Mouse (Mus musculus) midbrain, embryonic 13.5 days (tissue): ENCODE results near the gene Myl6. TPM values are rescaled to one million over a fixed set of nuclear protein-coding genes. Genes with fewer than 3 reads are reported as not detected.

ENCODE experiments used
- ATAC-seq: fragments of 200-750 bp; cut with Nextera tagmentation; 2 replicates; pipeline ENCODE4 v1.8.0; 2017; ENCODE audit warnings: mild to moderate bottlenecking, moderate TSS enrichment, moderate library complexity
- H3K27ac ChIP-seq: fragments of 300-500 bp; sonication (generic); 2 replicates; pipeline ENCODE4 v1.5.1; 2015; ENCODE audit warnings: inconsistent platforms, mild to moderate bottlenecking, moderate library complexity
- H3K27me3 ChIP-seq: fragments of 300-500 bp; sonication (generic); 2 replicates; pipeline ENCODE4 v1.6.1; 2015; ENCODE audit warnings: mild to moderate bottlenecking, inconsistent platforms
- H3K36me3 ChIP-seq: fragments of 300-500 bp; sonication (generic); 2 replicates; pipeline ENCODE4 v1.6.1; 2015; ENCODE audit warnings: mild to moderate bottlenecking, inconsistent platforms
- H3K4me1 ChIP-seq: fragments of 300-500 bp; sonication (generic); replicated peaks from 2 replicates; pipeline ENCODE4 v1.6.1; 2015; ENCODE audit warnings: inconsistent platforms
- H3K4me2 ChIP-seq: fragments of 300-500 bp; sonication (generic); replicated peaks from 2 replicates; pipeline ENCODE4 v1.6.1; 2015; ENCODE audit warnings: moderate library complexity, mild to moderate bottlenecking, inconsistent platforms
- H3K4me3 ChIP-seq: fragments of 300-500 bp; sonication (generic); replicated peaks from 2 replicates; pipeline ENCODE4 v1.5.1; 2015; ENCODE audit warnings: mild to moderate bottlenecking, inconsistent platforms
- H3K9ac ChIP-seq: fragments of 300-500 bp; sonication (generic); replicated peaks from 2 replicates; pipeline ENCODE4 v1.6.1; 2015; ENCODE audit warnings: mild to moderate bottlenecking, inconsistent platforms
- H3K9me3 ChIP-seq: fragments of 300-500 bp; sonication (generic); 2 replicates; pipeline ENCODE4 v1.6.1; 2016; ENCODE audit warnings: mild to moderate bottlenecking, inconsistent platforms
- WGBS: fragments of 180-500 bp; shearing (Covaris S2); methylation state at CpG from one replicate; pipeline ENCODE4 v1.1.7; 2015; 5-methylcytosine and 5-hydroxymethylcytosine counted together
- microRNA-seq: library from miRNA; unstranded; fragments of <30 nt; microRNA quantifications from one replicate; pipeline ENCODE4, GENCODE M21; 2016
- polyA plus RNA-seq: library from polyadenylated mRNA; unstranded; fragments of >200 nt; fragmentation: Nextera tagmentation; extraction: Ambion mirVana; gene quantifications from 2 replicates; pipeline ENCODE4 v1.2.1, GENCODE M21; 2015

Gene Myl6
- polyA plus RNA-seq, 1 experiment from 2014 or later = 885 TPM

GRCm38 (mm10) chr10:128442718-128443117 lies 51.2 kb downstream of the Myl6 start:
- Histone ChIP-seq H3K4me1 (no peaks in the 10 kb centered on the region), H3K27me3 (no peaks in the 10 kb centered on the region), H3K9ac (no peak overlapping the region), H3K27ac (no peak overlapping the region), H3K4me3 (no peak overlapping the region), H3K4me2 (no peak overlapping the region), H3K36me3 (peaks cover 36% of the 10 kb centered on the region), H3K9me3 (no peaks in the 10 kb centered on the region)
- ATAC-seq = no peak
- WGBS = 92% methylated on average over 1 of the region's 1 CpGs

- peaks cover 48% of the 10 kb centered on the region for H3K36me3 ChIP-seq
These were observed 52.4 kb downstream of the Myl6 start for GRCm38 (mm10) chr10:128441324-128442119.

More at GRCm38 (mm10) chr10:128441324-128442119, 52.4 kb downstream of the Myl6 start:
- WGBS = 85% methylated on average over 10 of the region's 10 CpGs
- no peak overlapping the region for H3K4me3 ChIP-seq
- H3K9ac ChIP-seq = no peak overlapping the region
- no peak overlapping the region for H3K4me2 ChIP-seq
- no peaks in the 10 kb centered on the region for H3K27me3 ChIP-seq
- no peak overlapping the region for H3K27ac ChIP-seq
- H3K4me1 ChIP-seq = no peaks in the 10 kb centered on the region
- no peaks in the 10 kb centered on the region for H3K9me3 ChIP-seq
- no peak for ATAC-seq

Small RNA genes lying within 50 kb of the gene (microRNA-seq; reads per million reads assigned to microRNA genes)
- gene Mir6916 (not detected), gene Mir8105 (1.2 reads per million)

Other genes with a start within 250 kb of the Myl6 start
- 0.15 and 0.23 TPM in 2 replicates for gene Apon, start 240.0 kb downstream of the Myl6 start, polyA plus RNA-seq
- gene Apof, start 225.5 kb downstream of the Myl6 start, polyA plus RNA-seq = not detected in 2 replicates
- gene Stat2, start 223.6 kb downstream of the Myl6 start, polyA plus RNA-seq = 19.3 and 20.0 TPM in 2 replicates
- 0.16 TPM in 1 of 2 replicates, not detected in the other for gene Il23a, start 195.4 kb downstream of the Myl6 start, polyA plus RNA-seq
- 28.6 and 30.4 TPM in 2 replicates for gene Pan2, start 190.8 kb downstream of the Myl6 start, polyA plus RNA-seq
- gene Cnpy2, start 171.7 kb downstream of the Myl6 start, polyA plus RNA-seq = 225 and 230 TPM in 2 replicates
- gene Cs, start 156.4 kb downstream of the Myl6 start, polyA plus RNA-seq = 213 and 225 TPM in 2 replicates
- gene Coq10a, start 125.1 kb downstream of the Myl6 start, polyA plus RNA-seq = 28.2 and 34.3 TPM in 2 replicates
- gene Ankrd52, start 117.0 kb downstream of the Myl6 start, polyA plus RNA-seq = 13.0 and 14.8 TPM in 2 replicates
- gene Slc39a5, start 92.9 kb downstream of the Myl6 start, polyA plus RNA-seq = 0.18 and 0.22 TPM in 2 replicates
- 142 and 153 TPM in 2 replicates for gene Nabp2, start 82.7 kb downstream of the Myl6 start, polyA plus RNA-seq
- gene Rnf41, start 82.5 kb downstream of the Myl6 start, polyA plus RNA-seq = 81.5 and 85.9 TPM in 2 replicates
- gene Smarcc2, start 34.9 kb downstream of the Myl6 start, polyA plus RNA-seq = 200 and 212 TPM in 2 replicates
- gene Myl6b, start 4.5 kb upstream of the Myl6 start, polyA plus RNA-seq = 3.4 and 4.3 TPM in 2 replicates
- 11.6 and 13.7 TPM in 2 replicates for gene Esyt1, start 31.7 kb upstream of the Myl6 start, polyA plus RNA-seq
- gene Zc3h10, start 53.6 kb upstream of the Myl6 start, polyA plus RNA-seq = 23.3 and 24.2 TPM in 2 replicates
- gene Rpl41, start 55.2 kb upstream of the Myl6 start, polyA plus RNA-seq = 2,545 and 2,595 TPM in 2 replicates
- 139 TPM in 2 replicates for gene Pa2g4, start 71.8 kb upstream of the Myl6 start, polyA plus RNA-seq
- gene Erbb3, start 95.5 kb upstream of the Myl6 start, polyA plus RNA-seq = 0.13 and 0.19 TPM in 2 replicates
- 461 and 477 TPM in 2 replicates for gene Rps26, start 132.6 kb upstream of the Myl6 start, polyA plus RNA-seq
- 16.5 and 17.0 TPM in 2 replicates for gene Ikzf4, start 151.8 kb upstream of the Myl6 start, polyA plus RNA-seq
- 13.0 and 13.7 TPM in 2 replicates for gene Suox, start 179.9 kb upstream of the Myl6 start, polyA plus RNA-seq
- 106 and 107 TPM in 2 replicates for gene Rab5b, start 202.1 kb upstream of the Myl6 start, polyA plus RNA-seq
- gene Pmel, start 210.1 kb upstream of the Myl6 start, polyA plus RNA-seq = 0.09 and 0.15 TPM in 2 replicates
- 36.2 TPM in 2 replicates for gene Cdk2, start 210.9 kb upstream of the Myl6 start, polyA plus RNA-seq